Mouse (Mus musculus) embryonic facial prominence, embryonic 11.5 days (tissue): ENCODE data around the gene Mapk1. TPM values are rescaled to one million over a fixed set of nuclear protein-coding genes. Genes with fewer than 3 reads are reported as not detected.

ENCODE experiments used
- ATAC-seq: fragments of 200-750 bp; cut with Nextera tagmentation; replicated peaks from 2 replicates; pipeline ENCODE4 v1.8.0; 2017; ENCODE audit warnings: low read depth; ENCODE audit not compliant: insufficient number of reproducible peaks, low FRiP score, low TSS enrichment
- DNase-seq: peaks from one replicate; pipeline ENCODE4 v3.0.0-alpha.2; 2015; ENCODE audit warnings: low spot score
- H3K27ac ChIP-seq: fragments of 300-500 bp; sonication (generic); replicated peaks from 2 replicates; pipeline ENCODE4 v1.5.1; 2014; ENCODE audit warnings: mild to moderate bottlenecking, low read depth, low read length, control low read depth
- H3K27me3 ChIP-seq: fragments of 300-500 bp; sonication (generic); 2 replicates; pipeline ENCODE4 v1.6.1; 2014; ENCODE audit warnings: mild to moderate bottlenecking, low read length, moderate library complexity, mixed read lengths; ENCODE audit not compliant: control insufficient read depth, insufficient read depth
- H3K36me3 ChIP-seq: fragments of 300-500 bp; sonication (generic); replicated peaks from 2 replicates; pipeline ENCODE4 v1.6.1; 2014; ENCODE audit warnings: low read depth, mild to moderate bottlenecking, low read length, moderate library complexity, mixed read lengths; ENCODE audit not compliant: control insufficient read depth, insufficient read depth
- H3K4me1 ChIP-seq: fragments of 300-500 bp; sonication (generic); 2 replicates; pipeline ENCODE4 v1.6.1; 2014; ENCODE audit warnings: low read length, mixed read lengths; ENCODE audit not compliant: control insufficient read depth, insufficient read depth
- H3K4me2 ChIP-seq: fragments of 300-500 bp; sonication (generic); 2 replicates; pipeline ENCODE4 v1.6.1; 2014; ENCODE audit warnings: low read depth, mild to moderate bottlenecking, control low read depth, low read length, moderate library complexity
- H3K4me3 ChIP-seq: fragments of 300-500 bp; sonication (generic); 2 replicates; pipeline ENCODE4 v1.5.1; 2014; ENCODE audit warnings: low read depth, low read length, control low read depth
- H3K9ac ChIP-seq: fragments of 300-500 bp; sonication (generic); replicated peaks from 2 replicates; pipeline ENCODE4 v1.6.1; 2014; ENCODE audit warnings: mild to moderate bottlenecking, control low read depth, low read length
- H3K9me3 ChIP-seq: fragments of 300-500 bp; sonication (generic); replicated peaks from 2 replicates; pipeline ENCODE4 v1.6.1; 2016; ENCODE audit warnings: mild to moderate bottlenecking, low read length, inconsistent platforms, mixed read lengths; ENCODE audit not compliant: control insufficient read depth
- WGBS: fragments of 180-500 bp; shearing (Covaris S2); extraction: QIAGEN DNeasy Blood & Tissue Kit; methylation state at CpG from one replicate; pipeline ENCODE4 v1.1.7; 2014; 5-methylcytosine and 5-hydroxymethylcytosine counted together
- polyA plus RNA-seq: library from polyadenylated mRNA; unstranded; fragments of >200 nt; fragmentation: Nextera tagmentation; extraction: Ambion mirVana; gene quantifications from 2 replicates; pipeline ENCODE4 v1.2.1, GENCODE M21; 2014

The Mapk1 gene
- 182 and 185 TPM in 2 replicates for polyA plus RNA-seq

- under 1% methylated on average over 35 of the region's 35 CpGs for WGBS
Measured at GRCm38 (mm10) chr16:16983131-16983533, at the start of gene Mapk1. Mapk1 (plus strand) TSS chr16:16983382.

GRCm38 (mm10) chr16:16939543-16939942 is 43.6 kb upstream of the Mapk1 start:
- H3K4me2 ChIP-seq, result no peak overlapping the region
- WGBS, result 91% methylated on average over 9 of the region's 9 CpGs

More at GRCm38 (mm10) chr16:16983131-16983533, at the start of gene Mapk1:
- Histone ChIP-seq H3K27ac (peak within 1 kb of the TSS; percentile 72), H3K4me1 (no peaks in the 10 kb centered on the region), H3K9me3 (no peaks in the 10 kb centered on the region), H3K36me3 (peaks cover 2% of the 10 kb centered on the region), H3K27me3 (no peaks in the 10 kb centered on the region), H3K4me3 (peak within 1 kb of the TSS; percentile 98), H3K9ac (peak within 1 kb of the TSS; percentile 95), H3K4me2 (peak within 1 kb of the TSS; percentile 69)
- ATAC-seq (peak; percentile 94), DNase-seq (peak; percentile 96)

GRCm38 (mm10) chr16:16941078-16941477 is 42.1 kb upstream of the Mapk1 start:
- no peaks in the 10 kb centered on the region for H3K36me3 ChIP-seq
- H3K27ac ChIP-seq, result no peak overlapping the region
- no peaks in the 10 kb centered on the region for H3K4me1 ChIP-seq
- no peak for ATAC-seq
- no peak overlapping the region for H3K4me3 ChIP-seq
- no peaks in the 10 kb centered on the region for H3K9me3 ChIP-seq
- no peak for DNase-seq
- H3K4me2 ChIP-seq, result no peak overlapping the region
- no peaks in the 10 kb centered on the region for H3K27me3 ChIP-seq
- WGBS, result 92% methylated on average over 2 of the region's 2 CpGs
- H3K9ac ChIP-seq, result no peak overlapping the region

More at GRCm38 (mm10) chr16:16939543-16939942, 43.6 kb upstream of the Mapk1 start:
- Histone ChIP-seq H3K4me3 (no peak overlapping the region), H3K27me3 (no peaks in the 10 kb centered on the region), H3K36me3 (no peaks in the 10 kb centered on the region), H3K9me3 (no peaks in the 10 kb centered on the region), H3K9ac (no peak overlapping the region), H3K4me1 (no peaks in the 10 kb centered on the region), H3K27ac (no peak overlapping the region)
- no peak for ATAC-seq
- no peak for DNase-seq

- Histone ChIP-seq H3K4me3 (no peak overlapping the region), H3K9me3 (no peaks in the 10 kb centered on the region), H3K27ac (no peak overlapping the region), H3K36me3 (no peaks in the 10 kb centered on the region), H3K9ac (no peak overlapping the region), H3K4me2 (no peak overlapping the region), H3K27me3 (no peaks in the 10 kb centered on the region), H3K4me1 (no peaks in the 10 kb centered on the region)
- ATAC-seq (no peak), DNase-seq (peak; percentile 43)
- 43% methylated on average over 2 of the region's 5 CpGs for WGBS
Measured at GRCm38 (mm10) chr16:16958575-16958974, 24.6 kb upstream of the Mapk1 start.

- Histone ChIP-seq H3K27me3 (no peaks in the 10 kb centered on the region), H3K27ac (no peak overlapping the region), H3K9ac (no peak overlapping the region), H3K4me3 (no peak overlapping the region), H3K4me2 (no peak overlapping the region), H3K4me1 (no peaks in the 10 kb centered on the region), H3K36me3 (no peaks in the 10 kb centered on the region), H3K9me3 (no peaks in the 10 kb centered on the region)
- no peak for DNase-seq
- no peak for ATAC-seq
- WGBS, result 83% methylated on average over 6 of the region's 6 CpGs
Measured at GRCm38 (mm10) chr16:16959907-16960306, 23.3 kb upstream of the Mapk1 start.

- H3K9ac ChIP-seq, result no peak overlapping the region
- H3K4me3 ChIP-seq, result no peak overlapping the region
- ATAC-seq (no peak), DNase-seq (no peak)
- H3K9me3 ChIP-seq, result no peaks in the 10 kb centered on the region
- H3K27ac ChIP-seq, result no peak overlapping the region
- no peaks in the 10 kb centered on the region for H3K27me3 ChIP-seq
- no peaks in the 10 kb centered on the region for H3K4me1 ChIP-seq
- WGBS, result 70% methylated on average over 1 of the region's 1 CpGs
- no peak overlapping the region for H3K4me2 ChIP-seq
- no peaks in the 10 kb centered on the region for H3K36me3 ChIP-seq
Measured at GRCm38 (mm10) chr16:16965149-16965548, 18.0 kb upstream of the Mapk1 start.

- no peaks in the 10 kb centered on the region for H3K27me3 ChIP-seq
- H3K4me1 ChIP-seq, result no peaks in the 10 kb centered on the region
- H3K4me3 ChIP-seq, result no peak overlapping the region
- H3K27ac ChIP-seq, result no peak overlapping the region
- DNase-seq (no peak), ATAC-seq (no peak)
- H3K9me3 ChIP-seq, result no peaks in the 10 kb centered on the region
- H3K36me3 ChIP-seq, result no peaks in the 10 kb centered on the region
- no peak overlapping the region for H3K9ac ChIP-seq
- no peak overlapping the region for H3K4me2 ChIP-seq
Measured at GRCm38 (mm10) chr16:16966290-16966689, 16.9 kb upstream of the Mapk1 start.

- H3K4me3 ChIP-seq, result no peak overlapping the region
- ATAC-seq (no peak), DNase-seq (no peak)
- no peak overlapping the region for H3K9ac ChIP-seq
- no peaks in the 10 kb centered on the region for H3K27me3 ChIP-seq
- WGBS, result 77% methylated on average over 3 of the region's 3 CpGs
- H3K27ac ChIP-seq, result no peak overlapping the region
- no peak overlapping the region for H3K4me2 ChIP-seq
- H3K4me1 ChIP-seq, result no peaks in the 10 kb centered on the region
- no peaks in the 10 kb centered on the region for H3K9me3 ChIP-seq
- no peaks in the 10 kb centered on the region for H3K36me3 ChIP-seq
Measured at GRCm38 (mm10) chr16:16978061-16978460, 5.1 kb upstream of the Mapk1 start.
